Mouse (Mus musculus): Measurements from ENCODE around the gene Smagp.

Smagp gene

GRCm38 (mm10) chr15:100665411-100666218 lies 28.9 kb upstream of the Smagp start:
- no peak for DNase-seq (ENCODE audit: low read depth)

DNA sequence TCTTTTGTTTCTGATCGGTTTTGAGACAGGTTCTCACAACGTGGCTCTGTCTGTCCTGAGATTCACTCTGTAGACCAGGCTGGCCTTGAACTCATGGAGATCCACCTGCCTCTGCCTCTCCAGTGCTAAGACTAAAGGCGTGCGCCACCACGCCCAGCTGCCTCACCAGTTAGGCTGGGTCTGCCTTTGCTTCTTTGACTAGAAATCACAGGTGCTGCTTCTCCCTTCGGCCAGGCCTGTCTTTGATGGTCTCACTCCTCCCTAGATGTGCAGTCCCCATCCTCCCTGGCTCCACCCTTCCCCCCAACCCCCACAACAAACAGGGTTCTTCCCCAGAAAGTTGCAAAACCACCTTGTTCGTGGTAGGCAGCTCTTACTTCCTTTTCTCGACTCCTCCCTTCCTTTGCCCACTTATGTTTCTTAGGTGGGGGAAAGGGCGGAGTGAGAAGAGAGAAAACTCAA lies 28.1 kb upstream of the Smagp start:
- DNase-seq (ENCODE audit: low read depth) = no peak

DNA sequence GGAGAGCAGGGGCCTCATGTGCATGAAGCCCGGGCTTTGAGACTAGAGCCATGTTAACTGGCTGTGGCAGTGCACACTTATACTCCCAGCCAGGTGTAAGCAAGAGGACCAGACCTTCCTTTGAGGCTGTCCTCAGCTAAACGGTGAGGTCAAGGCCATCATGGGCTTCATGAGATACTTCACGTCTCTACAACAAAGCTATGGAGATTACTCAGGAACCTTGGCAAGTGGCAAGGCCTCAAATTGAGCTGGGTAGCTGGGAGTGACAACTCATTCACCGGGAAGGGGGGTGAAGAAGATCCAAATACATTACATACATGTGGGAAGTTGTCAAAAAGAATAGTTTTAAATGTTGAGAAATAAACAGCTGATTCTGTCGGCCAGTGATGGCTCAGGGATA lies 24.1 kb upstream of the Smagp start:
- no peak for DNase-seq (ENCODE audit: low read depth)

DNA sequence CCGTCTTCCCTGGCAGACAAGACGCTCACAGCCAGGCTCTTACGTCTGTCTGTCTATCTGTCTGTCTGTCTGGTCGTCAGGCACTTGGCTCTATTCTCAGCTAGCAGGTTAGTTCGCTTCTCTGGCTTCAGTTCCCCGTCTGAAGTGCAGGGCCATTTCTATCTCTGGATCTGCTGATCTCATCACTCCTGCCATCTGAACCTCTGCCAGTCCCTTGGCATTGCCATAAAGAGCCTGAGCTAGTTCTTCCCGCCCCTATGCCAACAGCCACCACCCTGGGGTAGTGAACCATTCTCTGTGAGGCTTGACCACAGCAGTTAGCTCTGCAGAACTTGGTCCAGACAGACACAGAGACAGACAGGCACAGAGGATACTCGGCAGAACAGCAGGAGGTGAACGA lies 23.6 kb upstream of the Smagp start:
- no peak for DNase-seq (ENCODE audit: low read depth)

- DNase-seq (ENCODE audit: low read depth) = no peak
Observed at GRCm38 (mm10) chr15:100655201-100655600, 18.5 kb upstream of the Smagp start.

- no peak for DNase-seq (ENCODE audit: low read depth)
Observed at GRCm38 (mm10) chr15:100654271-100654670, 17.5 kb upstream of the Smagp start.

DNA sequence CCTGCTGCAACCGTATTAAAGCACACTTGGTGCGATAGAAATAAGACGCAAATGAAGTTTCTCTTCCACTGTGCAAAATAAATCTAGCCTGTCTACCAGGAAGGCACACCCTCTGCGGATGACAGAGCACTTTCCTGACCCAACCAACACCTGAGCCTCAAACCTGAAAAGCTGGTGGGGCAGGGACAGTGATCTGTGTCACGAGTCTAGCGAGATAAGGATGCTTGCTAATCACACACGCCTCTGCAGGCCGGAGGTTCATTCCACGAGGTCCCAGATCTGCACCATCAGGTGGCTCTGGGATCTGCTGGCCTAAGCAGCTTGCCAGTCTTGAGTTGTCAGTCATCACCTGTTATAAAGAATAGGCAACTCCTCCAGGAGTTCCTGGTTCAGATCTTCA lies 14.9 kb upstream of the Smagp start:
- no peak for DNase-seq (ENCODE audit: low read depth)

- DNase-seq (ENCODE audit: low read depth) = no peak
Observed at GRCm38 (mm10) chr15:100650111-100650510, 13.4 kb upstream of the Smagp start.

DNA sequence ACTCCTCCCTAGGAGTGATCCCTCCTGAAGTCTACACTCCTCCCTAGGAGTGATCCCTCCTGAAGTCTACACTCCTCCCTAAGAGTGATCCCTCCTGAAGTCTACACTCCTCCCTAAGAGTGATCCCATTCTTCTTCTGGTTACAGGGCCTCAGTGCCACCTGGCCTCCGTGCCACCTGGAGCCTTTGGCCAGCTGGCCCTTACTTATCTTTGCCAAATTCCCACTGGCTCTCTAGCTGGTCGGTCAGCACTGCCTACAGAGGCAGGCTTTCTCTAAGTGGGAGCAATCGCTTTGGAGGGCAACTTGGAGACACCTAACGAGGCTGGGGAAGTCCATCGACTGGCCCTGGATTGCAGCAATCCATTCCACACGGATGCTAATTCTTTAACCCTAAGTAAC lies 9.4 kb upstream of the Smagp start:
- DNase-seq (ENCODE audit: low read depth) = no peak

DNA sequence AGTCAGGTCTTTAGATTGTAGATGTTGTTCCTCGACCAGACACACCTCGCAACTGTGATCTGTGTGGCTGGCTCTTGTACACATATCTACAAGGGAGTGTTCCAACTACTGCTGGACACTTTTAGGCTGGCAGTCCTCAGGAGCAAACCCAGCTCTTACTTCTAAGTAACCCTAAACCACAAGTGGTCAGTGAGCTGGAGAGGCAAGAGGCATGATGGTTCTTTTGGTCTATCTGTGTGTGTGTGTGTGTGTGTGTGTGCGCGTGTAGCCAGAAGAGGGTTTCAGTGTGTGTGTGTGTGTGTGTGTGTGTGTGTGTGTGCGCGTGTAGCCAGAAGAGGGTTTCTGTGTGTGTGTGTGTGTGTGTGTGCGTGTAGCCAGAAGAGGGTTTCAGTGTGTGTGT lies 5.7 kb upstream of the Smagp start:
- DNase-seq (ENCODE audit: low read depth) = no peak

GRCm38 (mm10) chr15:100641226-100641810 lies 4.6 kb upstream of the Smagp start:
- no peak for DNase-seq (ENCODE audit: low read depth)

- no peak for DNase-seq (ENCODE audit: low read depth)
Observed at GRCm38 (mm10) chr15:100639972-100640750, 3.4 kb upstream of the Smagp start.

DNA sequence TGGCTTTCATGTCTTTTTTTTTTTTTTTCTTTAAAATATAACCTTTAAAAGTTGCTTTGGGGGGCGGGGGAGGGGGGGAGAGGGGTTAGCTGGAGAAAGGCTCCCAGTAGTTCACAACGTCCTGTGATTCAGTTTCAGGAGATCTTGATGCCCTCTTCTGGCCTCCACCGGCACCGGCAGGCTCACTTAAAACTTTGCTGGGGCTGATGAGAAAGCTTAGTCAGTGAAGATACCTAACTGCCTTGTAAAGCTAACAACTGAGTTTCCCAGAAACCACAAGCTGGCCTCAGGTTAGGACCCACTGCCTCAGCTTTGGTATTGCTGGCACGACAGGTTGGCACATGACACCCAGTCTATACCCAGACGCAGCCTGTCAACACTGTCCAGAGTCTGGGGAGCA lies 921 bp upstream of the Smagp start:
- DNase-seq (ENCODE audit: low read depth) = no peak

GRCm38 (mm10) chr15:100635851-100636645 lies 692 bp downstream of the Smagp start:
- DNase-seq (ENCODE audit: low read depth) = no peak

DNA sequence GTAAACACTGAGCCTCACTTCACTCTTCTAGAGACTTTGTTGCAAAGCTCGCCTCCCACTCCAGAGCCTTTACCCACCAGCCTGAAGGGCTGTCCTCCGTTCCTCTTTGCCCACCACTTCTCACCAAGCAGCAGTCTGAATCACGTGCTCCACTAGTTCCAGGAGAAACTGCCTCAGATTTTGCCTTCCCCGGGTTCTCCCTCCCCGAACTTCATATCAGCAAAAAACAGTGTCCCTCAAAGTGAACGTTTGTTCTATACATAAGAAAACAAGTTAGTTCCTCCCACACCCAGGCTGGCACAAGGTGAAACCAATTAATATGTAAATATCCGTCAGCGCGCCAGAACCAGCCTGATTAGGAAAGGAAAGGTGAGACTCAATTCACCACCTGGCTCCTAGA lies 1.5 kb downstream of the Smagp start:
- DNase-seq (ENCODE audit: low read depth) = no peak

GRCm38 (mm10) chr15:100633341-100633740 lies 3.4 kb downstream of the Smagp start:
- DNase-seq (ENCODE audit: low read depth) = no peak

DNA sequence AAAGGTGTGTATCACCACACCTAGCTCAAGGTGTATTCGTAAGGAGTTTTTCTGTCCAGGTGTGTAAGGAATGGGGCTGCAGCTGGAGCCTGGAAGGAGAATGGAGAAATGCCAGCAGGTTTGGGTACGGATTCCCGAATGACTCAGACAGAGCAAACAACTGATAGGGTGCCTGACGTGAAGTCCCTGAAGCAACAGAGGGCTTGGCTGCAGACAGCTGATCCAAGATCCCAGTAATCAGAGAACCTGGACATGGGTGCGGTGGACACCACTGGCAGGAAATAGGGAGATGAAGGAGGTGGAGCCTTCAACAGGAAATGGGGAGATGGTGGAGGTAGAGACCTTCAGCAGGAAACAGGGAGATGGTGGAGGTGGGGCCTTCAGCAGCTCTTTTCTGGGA lies 4.4 kb downstream of the Smagp start:
- DNase-seq (ENCODE audit: low read depth) = no peak

DNA sequence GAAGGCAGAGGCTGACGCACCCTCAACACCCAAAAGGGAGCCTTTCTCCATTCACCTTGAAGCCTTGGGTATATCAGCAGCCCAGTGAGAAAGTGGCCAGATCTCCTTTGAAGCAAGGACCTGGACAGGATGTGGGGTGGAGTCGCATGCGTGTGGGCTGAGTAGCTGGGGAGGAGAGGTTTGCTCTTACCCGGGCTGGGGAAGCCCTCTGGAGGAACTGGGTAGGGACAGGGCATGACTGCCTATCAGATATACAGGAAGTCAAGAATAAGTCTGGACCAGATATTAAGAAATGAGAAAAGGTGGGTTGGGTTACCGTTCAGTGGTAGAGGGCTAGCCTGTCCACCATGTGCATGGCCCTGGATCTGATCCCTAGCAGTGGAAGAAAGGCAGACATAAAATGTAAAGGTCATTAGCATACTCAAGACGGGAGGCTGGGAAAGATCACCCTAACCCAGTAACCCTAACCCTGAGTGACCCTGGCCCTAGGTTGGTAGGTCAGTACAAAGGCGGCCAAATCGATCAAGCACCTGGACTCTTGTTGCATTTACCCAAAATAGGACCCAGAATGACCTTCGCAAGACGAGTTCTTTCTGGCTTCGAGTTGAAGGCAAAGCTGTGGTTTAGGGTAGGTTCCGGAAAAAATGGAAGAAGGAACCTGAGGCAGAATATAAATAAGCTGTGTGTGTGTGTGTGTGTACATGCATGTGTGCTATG lies 5.1 kb downstream of the Smagp start:
- no peak for DNase-seq (ENCODE audit: low read depth)

GRCm38 (mm10) chr15:100630126-100630525 lies 6.6 kb downstream of the Smagp start:
- no peak for DNase-seq (ENCODE audit: low read depth)

GRCm38 (mm10) chr15:100628797-100629196 lies 7.9 kb downstream of the Smagp start:
- DNase-seq (ENCODE audit: low read depth) = no peak

DNA sequence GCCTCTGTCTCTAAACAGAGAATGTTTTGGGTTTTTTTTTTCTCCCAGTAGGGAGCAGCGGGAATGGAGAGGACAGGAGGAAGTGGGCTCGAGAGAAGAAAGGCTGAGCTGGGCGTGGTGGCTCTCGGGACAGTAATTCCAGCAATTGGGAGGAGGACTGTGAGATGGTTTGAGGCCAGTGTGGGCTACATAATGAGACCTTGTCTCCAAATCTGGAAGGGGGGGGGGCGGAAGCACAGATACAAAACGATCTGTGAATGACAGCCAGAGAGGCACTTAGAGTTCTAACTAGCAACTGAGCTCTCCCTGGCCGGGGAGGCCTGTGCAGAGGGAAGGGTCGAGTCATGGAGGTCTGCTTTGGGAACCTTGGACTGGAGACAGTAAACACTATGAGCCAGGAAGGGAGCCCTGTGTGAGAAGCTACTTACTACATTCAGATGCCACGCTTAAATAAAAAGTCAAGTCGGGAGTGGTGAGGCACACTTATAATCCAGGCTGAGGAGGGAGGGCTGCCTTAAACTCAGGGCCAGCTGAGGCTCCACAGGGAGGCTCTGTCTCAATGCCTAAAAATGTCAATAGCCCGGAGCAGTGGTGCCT lies 8.9 kb downstream of the Smagp start:
- DNase-seq (ENCODE audit: low read depth) = no peak
